Mouse (Mus musculus) spleen, adult 2 months (tissue): ENCODE results near the gene Dnmt1. TPM values are rescaled to one million over a fixed set of nuclear protein-coding genes. Genes with fewer than 3 reads are reported as not detected.
A peak's percentile ranks its signal among the peaks of the same experiment; 100 is the strongest.

Experiments
- DNase-seq, 2 experiments: peaks; one replicate each; pipeline versions ENCODE4 v3.0.0 to v3.0.0-alpha.2; 2012 to 2021; ENCODE audit warnings: low spot score in 2 of 2, low read depth in 1 of 2
- H3K27ac ChIP-seq: fragments of 200-500 bp; 2 replicates; pipeline ENCODE4 v1.5.1; 2012; ENCODE audit warnings: low read length, inconsistent platforms; ENCODE audit not compliant: insufficient read depth
- H3K27me3 ChIP-seq: fragments of 200-500 bp; 2 replicates; pipeline ENCODE4 v1.6.1; 2012; ENCODE audit warnings: mild to moderate bottlenecking, moderate library complexity, low read length, inconsistent platforms; ENCODE audit not compliant: control insufficient read depth, insufficient read depth
- H3K36me3 ChIP-seq: fragments of 200-500 bp; 2 replicates; pipeline ENCODE4 v1.6.1; 2012; ENCODE audit warnings: mild to moderate bottlenecking, low read length, inconsistent platforms; ENCODE audit not compliant: control insufficient read depth, insufficient read depth
- H3K4me1 ChIP-seq: fragments of 200-500 bp; 2 replicates; pipeline ENCODE4 v1.6.1; 2011; ENCODE audit warnings: inconsistent platforms; ENCODE audit not compliant: control insufficient read depth, insufficient read depth, insufficient read length
- H3K4me3 ChIP-seq: fragments of 200-500 bp; 2 replicates; pipeline ENCODE4 v1.5.1; 2011; ENCODE audit warnings: mild to moderate bottlenecking, inconsistent platforms; ENCODE audit not compliant: insufficient read depth, insufficient read length; ENCODE audit errors: extremely low read depth
- CTCF ChIP-seq: fragments of 200-500 bp; IDR thresholded peaks from 2 replicates; pipeline ENCODE4 v1.5.1; 2011; ENCODE audit warnings: mild to moderate bottlenecking, inconsistent platforms; ENCODE audit not compliant: insufficient read depth, insufficient read length, insufficient replicate concordance; ENCODE audit errors: extremely low read depth
- POLR2A ChIP-seq: fragments of 200-500 bp; IDR thresholded peaks from 2 replicates; pipeline ENCODE4 v1.6.1; 2011; ENCODE audit warnings: low read depth, low read length, inconsistent platforms
- WGBS: fragments of 180-500 bp; shearing (Covaris S2); methylation state at CpG from one replicate; pipeline ENCODE4 v1.1.7; 2018; 5-methylcytosine and 5-hydroxymethylcytosine counted together
- polyA plus RNA-seq: library from polyadenylated mRNA; depleted of rRNA; stranded (reverse); fragments of >200 nt; gene quantifications from 2 replicates; pipeline ENCODE4 v1.2.3, GENCODE M21; 2012; rRNA removed

Gene Dnmt1
- polyA plus RNA-seq, 1 experiment = 37.0 TPM

- WGBS = under 1% methylated on average over 53 of the region's 53 CpGs
- Histone ChIP-seq H3K36me3 (peaks cover 9% of the 10 kb centered on the region), H3K27me3 (no peaks in the 10 kb centered on the region), H3K4me1 (peaks cover 5% of the 10 kb centered on the region; the same call in 1 of the 2 replicates), H3K27ac (0 out of 2 replicates have a peak within 1 kb of the TSS, but pooled peaks have one; percentile 9), H3K4me3 (peak within 1 kb of the TSS; percentile 87)
- no peak for TF ChIP-seq POLR2A
- no peak for TF ChIP-seq CTCF
- DNase-seq = peak; percentile 17 to 54
These were observed 91.2 kb downstream of the Dnmt1 start, which contains the start of gene A230050P20Rik for GRCm38 (mm10) chr9:20868448-20869001. Gene A230050P20Rik (plus strand): TSS chr9:20868642.

- TF ChIP-seq CTCF = no peak
- WGBS = 66% methylated on average over 3 of the region's 3 CpGs
- peaks cover 5% of the 10 kb centered on the region; the same call in 1 of the 2 replicates for H3K4me1 ChIP-seq
- H3K36me3 ChIP-seq = 0 out of 2 replicates have a peak, but pooled peaks cover 3% of the 10 kb centered on the region
- H3K27me3 ChIP-seq = no peaks in the 10 kb centered on the region
- no peak for DNase-seq
- H3K4me3 ChIP-seq = no peak overlapping the region
- no peak overlapping the region for H3K27ac ChIP-seq
These were observed 92.8 kb downstream of the Dnmt1 start for GRCm38 (mm10) chr9:20866879-20867278.

GRCm38 (mm10) chr9:20862225-20862624 lies 97.5 kb downstream of the Dnmt1 start:
- 60% methylated on average over 4 of the region's 4 CpGs for WGBS
- TF ChIP-seq POLR2A = no peak
- no peak for TF ChIP-seq CTCF
- H3K4me1 ChIP-seq = no peaks in the 10 kb centered on the region
- DNase-seq = no peak
- H3K36me3 ChIP-seq = no peaks in the 10 kb centered on the region
- no peak overlapping the region for H3K27ac ChIP-seq
- no peaks in the 10 kb centered on the region for H3K27me3 ChIP-seq
- H3K4me3 ChIP-seq = no peak overlapping the region

- 9% methylated on average over 4 of the region's 4 CpGs for WGBS
- H3K36me3 ChIP-seq = no peaks in the 10 kb centered on the region
- peak in 1 of 2 experiments; percentile 35 for DNase-seq
- no peaks in the 10 kb centered on the region for H3K27me3 ChIP-seq
- H3K4me3 ChIP-seq = no peak overlapping the region
- TF ChIP-seq POLR2A = no peak
- TF ChIP-seq CTCF = peak; percentile 24; the same call in 1 of the 2 replicates
- no peak overlapping the region for H3K27ac ChIP-seq
- no peaks in the 10 kb centered on the region for H3K4me1 ChIP-seq
These were observed 97.9 kb downstream of the Dnmt1 start for GRCm38 (mm10) chr9:20861821-20862220.

GRCm38 (mm10) chr9:20859926-20860325 lies 99.8 kb downstream of the Dnmt1 start:
- H3K4me3 ChIP-seq = no peak overlapping the region
- WGBS = 45% methylated on average over 6 of the region's 6 CpGs
- H3K27me3 ChIP-seq = no peaks in the 10 kb centered on the region
- no peaks in the 10 kb centered on the region for H3K4me1 ChIP-seq
- no peak overlapping the region for H3K27ac ChIP-seq
- DNase-seq = no peak
- no peaks in the 10 kb centered on the region for H3K36me3 ChIP-seq
- TF ChIP-seq POLR2A = no peak
- no peak for TF ChIP-seq CTCF

Other genes starting within 250 kb of the Dnmt1 start
- gene Olfm2, start 213.5 kb downstream of the Dnmt1 start, polyA plus RNA-seq = 0.50 and 0.53 TPM in 2 replicates
- 1.4 TPM in 2 replicates for gene Col5a3, start 144.8 kb downstream of the Dnmt1 start, polyA plus RNA-seq
- not detected in 2 replicates for gene Rdh8, start 141.4 kb downstream of the Dnmt1 start, polyA plus RNA-seq
- 82.8 and 108 TPM in 2 replicates for gene A230050P20Rik, start 91.2 kb downstream of the Dnmt1 start, polyA plus RNA-seq
- 2.7 and 3.8 TPM in 2 replicates for gene Angptl6, start 80.2 kb downstream of the Dnmt1 start, polyA plus RNA-seq
- gene Ppan, start 71.7 kb downstream of the Dnmt1 start, polyA plus RNA-seq = 116 and 120 TPM in 2 replicates
- gene Eif3g, start 61.3 kb downstream of the Dnmt1 start, polyA plus RNA-seq = 89.3 and 103 TPM in 2 replicates
- gene S1pr2, start 16.9 kb upstream of the Dnmt1 start, polyA plus RNA-seq = 3.4 and 3.9 TPM in 2 replicates
- 75.8 and 99.7 TPM in 2 replicates for gene Mrpl4, start 42.9 kb upstream of the Dnmt1 start, polyA plus RNA-seq
- 59.7 and 67.4 TPM in 2 replicates for gene Icam1, start 56.1 kb upstream of the Dnmt1 start, polyA plus RNA-seq
- 8.1 and 9.3 TPM in 2 replicates for gene Icam4, start 69.5 kb upstream of the Dnmt1 start, polyA plus RNA-seq
- 1.1 and 1.2 TPM in 2 replicates for gene Icam5, start 72.2 kb upstream of the Dnmt1 start, polyA plus RNA-seq
- gene Zglp1, start 107.2 kb upstream of the Dnmt1 start, polyA plus RNA-seq = 0.28 and 0.65 TPM in 2 replicates
- gene Gm49373, start 113.2 kb upstream of the Dnmt1 start, polyA plus RNA-seq = 0.19 and 0.32 TPM in 2 replicates
- 38.3 and 59.5 TPM in 2 replicates for gene Fdx1l, start 113.7 kb upstream of the Dnmt1 start, polyA plus RNA-seq
- 5.2 and 18.8 TPM in 2 replicates for gene Gm38431, start 132.1 kb upstream of the Dnmt1 start, polyA plus RNA-seq
- 77.9 and 93.1 TPM in 2 replicates for gene Raver1, start 132.1 kb upstream of the Dnmt1 start, polyA plus RNA-seq
- gene Tyk2, start 171.4 kb upstream of the Dnmt1 start, polyA plus RNA-seq = 46.1 and 52.2 TPM in 2 replicates
- 39.5 and 44.7 TPM in 2 replicates for gene Cdc37, start 190.1 kb upstream of the Dnmt1 start, polyA plus RNA-seq
- 12.4 and 13.1 TPM in 2 replicates for gene Pde4a, start 205.8 kb upstream of the Dnmt1 start, polyA plus RNA-seq